Mouse (Mus musculus) thymus, postnatal 10 days (tissue): ENCODE results near the gene Slc16a2.

Source experiments
- DNase-seq, 2 experiments: peaks; one replicate each; pipeline ENCODE4 v3.0.0; 2021; ENCODE audit warnings: low spot score in 2 of 2

Gene Slc16a2

DNA sequence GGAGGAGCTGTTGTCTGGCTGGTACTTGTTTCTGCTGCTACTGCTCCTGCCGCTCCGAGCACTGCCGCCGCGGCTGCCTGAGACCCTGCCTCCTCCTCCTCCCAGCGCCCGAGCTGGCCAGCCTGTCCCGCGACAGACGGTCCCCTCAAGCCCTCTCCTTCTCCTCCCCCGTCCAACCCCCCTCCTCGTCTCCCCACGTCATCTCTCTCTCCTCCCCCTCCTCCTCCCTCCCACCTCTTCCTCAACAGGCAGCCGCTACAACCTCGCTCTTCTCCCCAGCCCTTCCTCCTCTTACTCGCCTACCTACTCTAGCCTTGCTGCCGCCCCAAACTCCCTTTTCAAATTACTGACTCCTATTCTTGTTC is at the start of gene Slc16a2:
Slc16a2 (minus strand) TSS at position 152 of the 365 bp plus-strand sequence.
- DNase-seq: peak; percentile 5 to 17

DNA sequence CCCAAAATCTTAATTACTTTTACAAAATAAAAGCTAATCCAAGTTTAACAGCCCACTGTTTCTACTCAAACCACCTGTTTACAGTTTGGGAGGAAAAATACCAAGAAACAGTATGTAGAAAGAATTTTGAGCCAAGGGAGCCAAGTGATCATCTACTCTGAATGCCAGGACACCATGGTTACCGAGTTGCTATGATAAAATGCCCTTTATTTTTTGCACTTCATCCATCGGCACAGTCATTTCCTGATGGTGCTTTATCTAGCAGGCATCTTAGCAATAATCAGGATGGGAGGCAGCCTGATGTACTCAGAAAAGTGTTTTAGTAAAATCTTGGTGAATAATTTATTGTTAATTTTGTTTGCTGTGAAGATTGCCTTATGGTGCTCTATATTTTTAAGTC is 41.7 kb upstream of the Slc16a2 start:
- DNase-seq: no peak

DNA sequence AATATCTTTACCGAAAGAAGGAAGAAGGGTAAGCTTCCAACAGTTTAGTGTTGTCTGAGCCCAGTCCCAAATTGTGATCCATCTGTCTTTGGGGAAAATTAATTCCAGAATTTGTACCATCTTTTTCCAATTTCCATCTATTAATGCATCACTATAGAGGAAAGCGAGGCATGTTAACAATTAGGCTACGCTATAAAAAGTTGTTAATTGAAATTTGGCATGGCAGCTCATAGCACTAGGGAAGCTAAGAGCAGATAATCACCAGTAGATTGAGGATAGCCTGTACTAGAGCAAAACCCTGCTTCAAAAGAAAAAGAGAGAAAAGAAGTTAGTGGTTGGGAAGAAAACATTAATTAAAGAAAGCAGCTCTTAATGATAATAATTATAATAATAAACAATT is 41.1 kb upstream of the Slc16a2 start:
- DNase-seq: no peak

DNA sequence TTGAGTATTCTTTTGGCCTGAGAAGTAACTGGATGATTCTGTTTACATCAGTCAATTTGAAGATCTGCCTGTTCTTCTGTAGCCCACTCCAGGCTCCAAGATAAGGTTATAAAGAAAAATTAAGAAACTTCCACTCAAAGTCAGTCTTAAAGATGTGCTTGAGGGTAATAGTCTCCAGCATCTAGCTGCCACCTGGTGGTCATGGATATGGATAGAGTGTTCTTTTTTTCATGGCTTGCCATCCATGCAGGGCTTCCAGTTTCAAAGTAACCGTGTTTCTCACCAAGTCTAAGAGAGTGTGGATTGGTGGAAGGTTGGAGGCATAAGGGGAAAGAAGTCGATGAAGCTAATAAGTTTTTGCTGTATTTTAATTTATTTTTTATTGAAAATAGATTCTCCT is 23.5 kb upstream of the Slc16a2 start:
- no peak for DNase-seq

DNA sequence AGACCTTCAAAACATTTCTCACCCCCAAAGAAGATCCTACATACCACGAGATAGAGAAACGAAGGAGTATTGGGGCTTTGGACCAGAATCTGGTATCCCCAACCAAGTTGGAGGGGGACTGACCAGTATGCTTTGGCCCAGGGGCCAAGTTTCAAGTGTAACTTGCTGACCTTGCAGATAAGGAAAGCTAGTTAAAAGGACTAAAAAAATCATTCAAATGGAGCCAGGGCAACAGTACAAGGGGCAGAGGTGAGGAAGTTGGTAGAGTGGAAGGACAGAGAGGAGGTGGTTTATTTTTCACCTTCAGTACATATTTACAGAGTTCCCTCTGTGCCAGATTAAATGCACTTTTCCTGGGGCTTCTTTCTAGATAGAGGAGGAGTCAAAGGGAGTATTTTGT is 7.1 kb upstream of the Slc16a2 start:
- DNase-seq: no peak

DNA sequence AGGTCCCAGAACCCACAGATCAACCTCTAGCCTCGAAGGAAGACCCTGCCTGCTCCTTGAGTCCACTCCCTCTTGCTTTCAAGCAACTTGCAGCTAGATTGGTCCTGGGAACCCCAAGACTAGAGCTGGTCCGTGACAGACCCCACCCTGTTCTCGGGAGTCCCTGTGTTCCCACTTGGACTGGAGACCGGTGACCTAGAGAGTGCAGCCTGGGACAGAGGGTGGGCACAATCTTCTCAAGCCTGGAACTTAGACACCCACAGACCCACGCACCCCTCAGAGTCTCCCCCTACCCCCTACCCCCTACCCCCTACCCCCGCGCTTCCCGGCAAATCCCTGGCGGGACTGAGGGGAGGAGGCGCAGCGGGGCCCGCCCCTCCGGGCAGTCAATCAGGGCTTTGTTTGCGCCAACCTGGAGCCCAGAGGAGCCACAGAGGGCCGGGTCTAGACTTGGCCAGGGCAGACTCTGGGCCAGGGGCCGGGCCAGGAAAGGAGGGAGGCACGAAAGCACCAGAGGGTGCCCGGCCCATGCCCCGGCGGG is 558 bp upstream of the Slc16a2 start:
- no peak for DNase-seq

DNA sequence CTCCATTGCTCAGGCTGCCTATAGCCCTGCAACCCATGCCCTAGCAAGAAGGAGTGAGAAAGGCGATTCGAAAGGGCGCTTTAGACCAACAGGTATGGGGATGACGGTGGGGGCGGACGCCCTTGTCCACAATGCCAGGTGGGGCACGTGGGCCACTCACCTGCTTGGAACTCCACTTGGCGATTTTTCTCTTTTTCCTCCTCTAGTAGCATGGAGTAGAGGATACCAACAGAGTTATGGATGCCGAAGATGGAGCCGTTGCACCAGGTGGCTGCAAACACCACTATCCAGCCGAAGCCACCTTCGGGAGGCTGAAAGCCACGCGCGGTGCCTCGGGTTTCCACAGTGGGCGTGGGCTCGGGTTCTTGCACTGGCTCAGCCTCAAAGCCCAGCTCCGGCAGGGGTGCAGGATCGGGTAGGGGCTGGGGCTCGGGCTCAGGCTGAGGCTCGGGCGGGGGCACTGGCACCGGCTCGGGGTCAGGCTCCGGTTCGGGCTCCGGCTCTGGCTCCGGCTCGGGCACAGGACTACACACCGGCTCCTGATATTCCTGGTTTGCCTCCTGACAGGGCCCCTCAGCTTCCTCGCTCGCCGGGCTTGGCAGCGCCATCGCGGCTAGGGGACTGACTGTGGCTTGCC is 470 bp downstream of the Slc16a2 start:
- no peak for DNase-seq

DNA sequence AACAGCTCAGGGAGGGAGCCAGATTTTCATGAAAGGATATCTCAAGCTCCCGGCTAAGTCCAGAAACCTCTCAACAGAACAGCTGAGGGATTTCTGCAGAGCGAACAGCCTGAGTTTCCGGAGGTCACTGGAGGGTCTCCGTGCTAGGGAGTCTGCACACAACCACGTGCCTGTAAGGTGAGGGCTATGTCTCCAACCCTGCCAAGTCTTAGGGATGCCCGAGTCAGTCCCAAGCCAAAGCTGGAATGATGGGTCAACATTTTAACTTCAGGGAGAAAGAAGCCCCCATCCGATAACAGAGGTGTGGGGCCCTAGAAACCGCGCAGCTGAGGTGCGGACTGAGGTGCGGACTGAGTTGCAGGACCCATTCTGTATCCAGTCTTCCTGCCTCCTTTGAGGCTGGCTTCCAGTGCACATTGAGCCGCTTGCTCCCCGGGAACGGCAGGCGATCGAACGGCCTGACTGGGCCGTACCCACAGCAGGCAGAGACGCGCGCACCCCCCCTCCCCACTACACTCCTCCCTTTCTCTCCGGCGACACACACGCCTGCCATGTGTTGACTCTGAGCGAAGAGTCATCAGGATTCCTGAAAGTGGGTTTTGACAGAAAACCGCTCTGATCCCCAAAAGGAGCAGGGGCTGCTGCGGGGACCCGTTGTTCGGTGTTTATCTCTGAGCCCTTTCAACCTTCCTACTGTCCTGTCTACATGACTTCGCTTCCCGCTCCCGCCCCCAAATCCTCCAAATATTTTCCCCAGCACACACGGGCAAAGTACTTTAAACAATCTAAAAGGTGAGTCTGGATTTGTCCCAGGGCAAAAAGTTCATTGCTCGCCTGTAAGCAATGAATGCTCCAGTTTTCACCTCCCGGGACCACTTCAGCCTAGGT is 1.2 kb downstream of the Slc16a2 start:
- no peak for DNase-seq

DNA sequence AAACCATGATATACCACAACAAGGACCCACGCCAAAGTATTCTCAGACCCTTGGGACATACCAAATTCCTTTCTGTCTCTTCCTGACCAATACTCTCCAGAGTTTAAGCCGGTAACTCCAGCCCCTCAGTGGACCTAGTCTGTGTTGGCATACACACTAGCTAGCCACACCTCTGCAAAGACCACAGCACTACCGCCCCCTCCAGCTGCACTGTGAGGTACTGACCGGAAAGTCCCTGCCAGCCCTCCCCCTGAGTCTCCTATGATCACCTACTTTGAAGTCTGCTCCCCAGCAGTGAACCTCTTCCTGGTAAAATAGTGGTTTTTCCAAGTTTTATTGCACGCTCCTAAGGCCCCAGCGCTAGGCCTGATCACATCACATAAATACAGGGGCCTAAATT is 2.5 kb downstream of the Slc16a2 start:
- DNase-seq: no peak

DNA sequence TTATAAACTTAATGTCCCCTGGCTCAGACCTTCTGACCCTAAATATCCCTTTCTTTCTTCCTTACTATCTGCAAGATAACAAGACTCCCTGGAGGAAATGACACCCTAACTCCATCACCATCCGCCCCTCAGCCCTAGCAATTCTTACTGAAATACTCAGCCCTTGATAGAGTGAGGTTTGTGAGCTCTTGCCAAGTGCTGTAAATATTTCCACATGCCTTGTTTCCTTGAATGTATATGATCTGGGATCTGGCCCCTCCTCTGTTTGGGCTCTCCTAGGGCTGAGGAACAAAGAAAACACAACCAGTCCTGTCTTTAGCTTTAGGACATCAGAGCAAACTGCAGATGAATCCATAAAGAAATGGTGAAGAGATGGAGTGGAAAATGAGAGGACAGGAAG is 9.1 kb downstream of the Slc16a2 start:
- no peak for DNase-seq

DNA sequence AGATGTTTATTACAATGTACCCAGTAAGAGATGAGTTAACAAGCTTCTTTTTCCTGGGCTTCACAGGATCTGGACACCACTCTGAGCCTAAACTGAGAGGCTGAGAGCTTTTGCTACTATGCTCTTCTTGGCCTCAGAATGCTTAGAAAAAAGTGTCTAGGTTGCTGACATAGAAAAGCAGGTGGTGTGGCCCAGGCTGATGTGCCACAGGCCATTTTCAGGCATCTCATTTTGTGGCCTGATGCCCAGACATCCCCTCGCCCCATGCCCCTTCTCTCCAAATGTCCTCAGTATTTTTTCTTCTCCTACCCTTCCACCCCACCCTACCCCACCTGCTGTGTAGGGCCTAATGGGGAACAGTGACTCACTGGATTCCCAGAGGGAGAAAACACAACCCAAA is 11.3 kb downstream of the Slc16a2 start:
- DNase-seq: no peak

DNA sequence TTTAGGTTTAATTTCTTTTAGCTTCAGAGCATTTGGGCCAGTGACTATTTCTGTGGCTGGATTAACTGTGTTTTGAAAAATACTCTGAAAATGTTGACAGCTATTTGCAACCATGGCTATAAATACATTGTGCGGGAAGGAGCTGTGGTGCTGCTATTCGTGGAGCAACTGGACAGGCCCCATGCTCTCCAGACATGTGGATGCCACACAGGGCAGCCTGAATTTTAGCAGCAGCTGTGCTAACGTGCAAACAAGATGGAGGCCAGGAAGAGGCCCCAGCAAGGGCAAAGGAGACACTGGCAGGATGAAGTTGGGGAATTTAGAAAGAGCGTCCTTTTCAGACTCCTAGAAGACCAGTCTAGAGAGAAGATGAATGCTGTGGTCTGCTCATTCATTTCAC is 15.4 kb downstream of the Slc16a2 start:
- DNase-seq: no peak

DNA sequence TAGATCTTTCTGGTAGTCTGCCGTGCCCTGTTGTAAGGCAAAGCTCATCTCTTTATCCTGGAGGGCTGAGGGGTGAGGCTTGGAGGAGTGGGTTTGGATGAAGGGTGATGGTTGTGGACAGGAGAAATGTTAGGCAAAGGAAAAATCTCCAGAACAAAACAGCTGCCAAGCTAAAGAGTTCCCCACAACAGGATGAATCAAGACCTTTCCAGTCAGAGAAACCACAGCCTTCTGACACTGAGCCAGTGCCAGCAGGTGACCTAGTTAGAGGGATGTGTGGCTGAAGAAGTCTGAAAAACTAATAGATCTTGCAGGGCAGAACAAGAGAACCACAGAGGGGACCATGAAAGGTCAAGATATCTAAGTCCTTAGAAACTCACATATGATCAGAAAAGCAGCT is 24.8 kb downstream of the Slc16a2 start:
- DNase-seq: no peak

DNA sequence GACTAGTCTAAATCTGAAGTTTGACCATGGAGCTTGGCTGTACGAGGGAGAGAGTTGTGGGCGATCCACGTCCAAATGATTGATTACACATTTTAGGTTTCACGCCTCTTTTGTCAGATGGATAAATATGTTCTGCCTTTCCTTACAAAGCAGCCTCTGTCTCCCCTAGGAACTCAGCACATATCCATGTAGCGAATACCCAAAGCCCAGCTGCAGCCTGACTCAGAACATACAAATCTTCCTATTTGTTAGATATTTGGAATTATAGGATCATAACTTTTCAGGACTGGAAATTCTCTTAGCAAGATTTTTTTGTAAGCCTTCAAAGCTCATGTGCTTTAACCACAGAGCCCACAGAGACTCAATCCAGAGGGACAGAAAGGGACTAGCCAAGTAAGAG is 26.3 kb downstream of the Slc16a2 start:
- DNase-seq: no peak

DNA sequence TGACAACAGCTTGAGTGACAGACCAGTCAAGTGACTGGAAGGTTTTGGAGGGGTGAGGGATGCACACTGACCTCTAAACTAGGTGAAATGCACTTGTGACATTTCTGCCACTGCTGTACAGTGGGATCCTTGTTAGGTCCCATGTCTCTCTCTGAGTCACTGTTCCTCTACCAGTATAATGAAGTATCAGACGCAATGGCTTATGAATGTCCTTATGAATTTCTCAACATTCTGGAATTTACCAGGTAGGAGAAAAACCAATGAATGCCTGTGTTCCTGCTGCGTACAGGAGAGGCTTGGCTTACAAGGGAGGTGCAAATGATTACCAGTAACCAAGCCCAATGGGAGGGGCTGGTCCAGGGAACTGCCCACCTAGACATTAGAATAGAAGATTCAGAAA is 30.5 kb downstream of the Slc16a2 start:
- no peak for DNase-seq

DNA sequence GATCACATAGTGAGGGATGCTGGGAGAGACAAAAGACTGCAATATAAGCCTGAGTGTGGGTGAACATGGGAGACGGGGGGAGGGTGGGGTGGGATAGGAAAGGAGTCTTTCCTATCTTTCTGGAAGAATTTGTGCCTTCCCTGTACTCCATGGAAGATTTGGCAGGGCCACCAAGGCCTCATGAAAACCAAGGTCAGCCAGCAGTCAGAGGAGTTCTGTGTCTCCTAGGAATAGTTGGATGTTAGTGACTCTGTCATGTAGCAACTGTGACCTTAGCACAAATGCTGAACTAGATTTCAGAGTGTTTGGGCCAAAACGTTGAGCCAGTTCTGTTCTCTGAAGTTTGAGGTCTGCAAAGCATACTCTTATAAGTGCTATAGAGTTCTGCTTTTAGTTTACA is 36.1 kb downstream of the Slc16a2 start:
- no peak for DNase-seq

DNA sequence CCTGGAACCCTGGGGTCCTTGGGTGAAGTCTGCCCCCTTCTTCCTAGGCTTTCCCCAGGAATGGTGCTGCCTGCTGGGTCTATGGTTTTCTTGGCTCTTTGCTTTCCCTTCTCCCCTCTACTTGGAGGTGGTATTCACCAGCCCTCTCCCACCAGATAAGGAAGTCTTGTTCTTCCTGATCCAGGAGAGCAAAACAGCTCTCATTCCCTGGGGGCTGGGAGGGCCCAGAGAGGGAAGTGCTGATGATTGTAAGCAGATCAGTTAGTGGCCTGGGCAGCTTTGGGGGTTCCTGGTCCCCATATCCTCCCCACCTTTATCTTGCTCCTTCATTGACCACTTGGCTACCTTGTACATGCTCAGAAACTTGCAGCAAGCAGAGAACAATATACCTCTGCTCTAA is 45.4 kb downstream of the Slc16a2 start:
- DNase-seq: no peak

DNA sequence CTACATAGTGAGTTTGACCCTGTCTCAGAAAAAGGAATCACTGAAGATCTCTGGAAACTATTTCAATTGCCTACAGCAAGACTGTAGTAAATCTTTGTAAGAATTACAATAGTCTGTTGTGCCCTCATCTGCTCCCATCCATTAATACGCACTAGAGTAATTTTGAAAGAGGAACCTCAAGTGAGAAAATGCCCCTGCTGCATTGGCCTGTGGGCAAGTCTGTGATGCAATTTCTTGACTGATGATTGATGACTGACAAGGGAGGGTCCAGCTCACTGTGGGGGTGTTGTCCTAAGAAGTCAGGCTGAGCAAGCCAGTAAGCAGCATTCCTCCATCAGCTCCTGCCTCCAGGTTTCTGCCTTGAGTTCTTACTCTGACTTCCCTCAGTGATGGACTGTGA is 75.6 kb downstream of the Slc16a2 start:
- no peak for DNase-seq

DNA sequence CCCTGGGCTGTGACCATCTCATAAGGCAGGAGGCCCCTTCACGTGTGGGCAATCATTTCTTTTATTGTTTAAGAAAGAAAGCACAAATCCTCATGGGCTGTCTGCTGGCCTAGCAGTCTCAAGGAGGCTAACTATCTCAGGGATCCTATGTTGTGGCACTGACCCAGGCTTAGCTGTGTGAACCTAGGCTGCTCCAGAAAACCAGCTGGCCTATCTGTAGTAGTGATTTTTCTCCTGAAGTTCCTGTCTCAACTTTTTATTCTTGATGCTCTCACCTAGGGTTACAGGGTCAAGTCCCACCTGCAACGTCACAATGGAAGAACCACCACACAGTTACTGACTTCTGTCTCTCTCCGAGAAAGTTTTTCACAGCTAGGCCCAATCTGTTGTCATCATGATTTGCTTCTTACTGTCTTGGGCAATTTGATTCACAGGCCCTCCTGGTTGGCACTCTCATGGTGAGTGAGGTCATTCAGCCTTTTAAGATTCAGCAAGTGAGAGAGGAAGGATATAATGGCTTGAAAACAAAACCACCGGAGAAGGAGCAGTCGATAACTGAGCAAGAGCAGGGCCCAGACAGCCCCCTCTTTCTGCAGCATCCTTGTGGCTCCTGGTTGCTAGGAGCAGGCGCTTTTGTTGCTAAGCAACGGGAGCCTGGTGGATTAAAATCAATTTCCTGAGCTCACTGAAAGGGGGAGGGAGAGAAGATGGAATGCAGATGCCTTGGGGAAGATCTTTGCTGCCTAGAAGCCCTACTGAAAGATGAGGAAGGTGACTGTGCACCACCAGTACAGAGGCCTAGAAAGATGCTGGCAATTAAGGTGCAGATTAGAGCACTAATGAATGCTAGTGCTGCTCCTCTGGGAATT is 77.4 kb downstream of the Slc16a2 start:
- no peak for DNase-seq

DNA sequence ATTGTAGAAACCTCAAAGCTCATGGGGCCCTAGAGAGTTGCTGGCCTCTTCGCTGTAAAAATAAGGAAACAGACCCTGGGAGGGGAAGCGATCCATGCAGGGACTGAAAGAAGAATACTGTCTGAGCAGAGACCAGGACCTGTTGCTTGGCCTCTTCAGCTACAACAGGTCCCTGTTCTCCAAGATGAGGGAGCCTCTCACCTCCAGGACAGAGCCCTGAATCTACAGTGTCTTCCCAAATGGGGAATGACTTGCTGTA is 79.8 kb downstream of the Slc16a2 start:
- no peak for DNase-seq

DNA sequence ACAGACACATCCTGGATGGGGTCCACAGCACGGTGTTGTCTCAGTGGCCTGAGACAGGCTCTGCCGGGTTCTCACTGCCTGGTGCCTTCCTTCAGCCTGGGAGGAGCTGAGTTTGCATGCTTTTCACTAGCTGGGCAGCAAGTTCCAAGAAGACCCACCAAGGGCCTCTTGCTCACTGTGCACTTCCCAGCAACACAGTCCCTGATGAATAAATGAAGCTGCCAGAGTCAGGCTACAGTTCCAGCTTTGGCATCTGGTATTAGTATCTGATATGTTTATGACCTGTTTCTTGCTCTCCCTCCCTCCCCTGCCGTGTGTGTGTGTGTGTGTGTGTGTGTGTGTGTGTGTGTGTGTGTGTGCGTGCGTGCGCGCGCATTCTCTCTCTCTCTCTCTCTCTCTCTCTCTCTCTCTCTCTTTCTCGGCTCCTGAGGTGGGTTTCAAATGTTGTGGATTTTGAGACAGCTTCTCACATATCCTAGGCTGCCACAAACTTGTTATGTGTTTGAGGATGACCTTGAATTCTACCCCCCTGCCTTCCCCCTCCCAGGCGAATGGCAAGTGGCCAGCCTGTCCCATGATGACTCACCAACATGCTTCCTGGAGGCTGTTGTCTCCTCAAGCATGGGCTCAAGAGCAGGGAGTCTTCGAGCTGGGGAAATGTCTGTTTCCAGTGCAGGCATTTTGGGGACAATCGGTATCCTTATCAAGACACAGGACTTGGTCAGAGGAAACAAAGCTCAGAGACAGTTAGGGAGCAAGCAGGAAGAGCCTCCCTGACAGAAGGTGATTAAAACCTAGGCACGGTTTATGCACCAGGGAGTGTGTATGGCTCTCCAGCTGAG is 80.3 kb downstream of the Slc16a2 start:
- DNase-seq: no peak
